Mouse (Mus musculus) T-helper 2 cell (primary cell): ENCODE measurements around the gene Tgfb1i1.

Source experiments
- in situ Hi-C: fragments of 300-600 bp; cut with MboI, MseI; formaldehyde crosslinking; loops from one replicate; pipeline ENCODE4 v1.15.1; 2025; ENCODE audit warnings: high pct_unique_total_duplicates

Gene Tgfb1i1

DNA sequence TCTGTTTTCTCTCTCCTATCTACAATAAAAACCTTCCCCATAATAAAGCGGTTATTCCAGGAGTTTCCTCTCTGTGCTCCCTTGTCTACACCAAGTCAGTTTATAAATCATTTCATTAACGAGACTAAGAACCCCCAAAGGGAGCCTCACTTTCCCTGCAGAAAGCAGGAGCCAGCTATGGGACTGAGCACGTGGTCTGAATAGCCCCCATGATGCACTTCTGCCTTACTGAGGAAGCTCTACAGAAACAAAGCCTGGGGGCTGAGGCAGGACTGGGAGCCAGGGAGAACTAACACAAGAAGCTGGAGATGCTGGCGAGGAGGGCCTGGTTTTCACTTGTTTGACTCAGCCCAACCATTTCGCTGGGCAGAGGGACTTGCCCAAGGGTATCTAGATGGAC lies 37.4 kb downstream of the Tgfb1i1 start:
- in situ Hi-C loops = no loop called here

DNA sequence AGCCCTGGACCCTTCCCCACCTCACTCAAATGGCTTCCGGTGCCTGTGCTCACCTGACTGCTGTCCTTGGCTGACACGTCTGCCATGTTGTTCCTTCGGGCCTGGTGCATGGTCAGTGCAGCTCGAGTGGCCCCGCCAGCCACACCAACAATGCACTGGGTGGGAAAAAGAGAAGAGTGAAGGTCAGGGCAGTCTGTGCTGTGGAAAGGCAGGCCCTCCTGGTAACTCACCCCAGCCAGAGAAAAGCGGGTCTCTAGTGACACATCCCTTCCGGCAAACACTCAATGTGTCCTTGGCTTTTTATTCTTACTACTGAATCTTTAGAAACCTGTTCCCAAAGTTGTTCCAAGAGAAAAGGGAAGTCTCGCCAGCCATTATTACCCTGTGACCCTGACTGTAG lies 38.4 kb downstream of the Tgfb1i1 start:
- in situ Hi-C loops = no loop called here

DNA sequence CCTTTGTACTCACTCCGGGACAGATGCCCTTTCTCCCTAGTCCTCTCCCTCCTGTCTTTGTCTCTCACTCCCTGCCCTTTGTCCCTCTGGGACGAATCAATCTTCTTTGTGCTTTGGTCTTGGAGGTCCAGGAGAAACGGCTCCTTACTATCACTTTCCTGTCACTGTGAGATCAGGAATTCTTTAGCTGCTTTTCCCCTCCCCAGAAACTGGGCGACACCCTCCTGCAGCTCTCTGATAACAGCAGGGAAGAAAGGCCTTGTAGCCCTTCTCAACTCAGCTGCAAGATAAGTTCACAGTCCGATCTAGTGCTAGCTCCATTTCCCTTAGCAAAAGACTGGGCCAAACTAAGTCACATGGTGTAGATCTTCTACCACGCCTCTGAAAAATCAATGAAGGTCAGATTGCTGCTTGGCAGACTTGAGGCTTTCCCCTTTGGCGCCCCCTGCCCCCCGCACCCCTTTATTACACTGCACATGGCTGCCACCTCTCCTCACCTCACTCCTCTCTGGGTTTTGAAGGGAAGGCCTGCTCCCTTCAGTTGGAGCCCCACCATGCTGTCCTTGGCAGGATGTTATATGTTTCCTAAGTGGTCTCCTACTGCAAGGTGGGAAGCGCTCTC lies 42.4 kb downstream of the Tgfb1i1 start:
- in situ Hi-C loops = no loop called here

DNA sequence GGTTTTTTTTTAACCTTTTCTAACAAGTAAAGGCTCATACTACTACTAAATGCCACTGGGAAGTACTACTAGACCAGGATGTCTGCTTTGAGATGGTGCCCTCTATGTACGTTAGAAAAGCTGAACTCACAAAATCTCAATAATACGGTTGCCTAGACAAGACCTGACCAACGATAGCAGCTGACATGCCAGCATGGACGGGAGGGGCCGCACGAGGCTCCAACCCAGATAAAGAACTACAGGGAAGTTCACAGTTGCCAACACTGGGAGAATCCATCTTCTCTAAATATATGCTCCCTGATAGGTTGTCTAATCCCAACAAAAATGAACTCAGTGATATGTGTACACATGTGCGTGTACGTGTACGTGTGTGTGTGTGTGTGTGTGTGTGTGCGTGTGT lies 48.2 kb downstream of the Tgfb1i1 start:
- in situ Hi-C loops = no loop called here

DNA sequence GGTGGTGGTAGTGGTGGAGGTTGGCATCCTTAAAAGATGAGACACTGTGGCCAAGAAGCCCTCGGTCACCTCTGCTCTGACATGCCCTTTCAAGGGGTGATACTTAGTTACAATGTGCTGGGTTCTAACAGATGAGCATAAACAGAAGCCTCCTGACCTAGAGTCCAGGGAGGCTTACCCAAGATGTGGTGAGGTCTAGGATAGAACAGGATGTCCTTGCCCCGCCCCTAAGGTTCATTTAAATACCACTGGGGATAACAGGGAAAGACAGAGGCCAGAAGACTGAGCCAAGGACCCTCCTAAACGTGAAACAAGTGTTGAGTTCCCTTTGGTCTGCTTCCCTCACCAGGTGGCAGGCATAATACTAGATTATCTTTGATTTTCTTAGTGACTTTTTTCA lies 49.9 kb downstream of the Tgfb1i1 start:
- in situ Hi-C loops = no loop called here

DNA sequence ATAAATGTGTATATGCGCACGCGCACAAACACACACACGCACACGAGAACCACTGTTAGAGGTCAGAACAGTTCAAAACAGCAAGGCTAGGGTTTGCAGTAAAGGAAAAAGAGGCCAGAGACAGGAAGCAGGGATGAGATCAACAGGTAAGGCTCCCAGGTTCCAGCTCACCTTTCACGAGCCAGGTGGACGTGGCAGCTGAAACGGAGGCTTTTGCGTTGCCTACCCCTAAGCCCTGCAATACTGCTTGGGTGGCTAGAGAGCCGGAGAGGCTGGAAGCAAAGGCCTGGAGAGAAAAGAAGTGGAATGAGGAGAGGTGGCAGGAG lies 50.6 kb downstream of the Tgfb1i1 start:
- in situ Hi-C loops = no loop called here

DNA sequence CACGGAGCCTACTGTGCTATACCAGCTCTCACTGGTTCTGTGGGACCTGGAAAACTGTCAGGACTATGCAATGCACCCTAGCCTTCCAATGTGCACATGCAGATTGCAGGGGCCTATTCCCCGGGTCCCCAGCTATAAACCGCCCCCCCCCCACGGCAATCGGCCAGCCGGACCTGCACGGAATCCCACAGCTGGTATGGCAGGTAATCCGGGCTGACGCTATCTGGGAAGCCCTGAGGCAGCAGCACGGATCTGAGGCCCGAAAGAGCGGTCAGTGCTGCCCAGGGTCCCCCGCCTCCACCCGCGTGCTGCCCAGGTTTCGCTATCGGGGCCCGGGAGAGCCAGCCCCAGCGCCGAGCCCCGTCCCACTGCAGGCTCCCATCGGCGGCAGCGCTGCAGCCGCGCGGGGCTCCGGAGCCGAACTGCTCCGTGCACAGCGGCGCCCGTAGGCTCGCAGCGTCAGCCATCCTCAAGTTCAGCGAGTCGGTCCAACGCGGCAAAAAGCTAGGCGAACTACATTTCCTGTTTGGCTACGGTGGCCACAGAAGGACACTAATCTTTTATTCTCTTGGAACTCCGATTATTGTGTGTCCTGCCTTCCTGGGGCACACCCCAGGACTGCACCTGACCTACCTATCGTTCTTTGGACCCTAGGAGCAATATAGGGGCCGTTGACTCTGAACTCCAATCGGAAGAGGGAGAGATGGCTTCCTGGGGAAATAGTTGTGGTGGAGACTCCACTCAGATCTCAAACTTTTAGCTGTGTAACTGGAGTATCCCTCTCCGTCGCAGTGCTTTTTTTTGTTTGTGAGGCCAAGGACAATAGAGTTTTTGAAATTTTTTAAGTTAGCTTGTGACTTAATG lies 51.2 kb downstream of the Tgfb1i1 start, which contains the start of gene BC017158:
Gene BC017158, minus strand, starts transcription at position 554 of the 864 bp plus-strand sequence.
- in situ Hi-C loops = no loop called here

DNA sequence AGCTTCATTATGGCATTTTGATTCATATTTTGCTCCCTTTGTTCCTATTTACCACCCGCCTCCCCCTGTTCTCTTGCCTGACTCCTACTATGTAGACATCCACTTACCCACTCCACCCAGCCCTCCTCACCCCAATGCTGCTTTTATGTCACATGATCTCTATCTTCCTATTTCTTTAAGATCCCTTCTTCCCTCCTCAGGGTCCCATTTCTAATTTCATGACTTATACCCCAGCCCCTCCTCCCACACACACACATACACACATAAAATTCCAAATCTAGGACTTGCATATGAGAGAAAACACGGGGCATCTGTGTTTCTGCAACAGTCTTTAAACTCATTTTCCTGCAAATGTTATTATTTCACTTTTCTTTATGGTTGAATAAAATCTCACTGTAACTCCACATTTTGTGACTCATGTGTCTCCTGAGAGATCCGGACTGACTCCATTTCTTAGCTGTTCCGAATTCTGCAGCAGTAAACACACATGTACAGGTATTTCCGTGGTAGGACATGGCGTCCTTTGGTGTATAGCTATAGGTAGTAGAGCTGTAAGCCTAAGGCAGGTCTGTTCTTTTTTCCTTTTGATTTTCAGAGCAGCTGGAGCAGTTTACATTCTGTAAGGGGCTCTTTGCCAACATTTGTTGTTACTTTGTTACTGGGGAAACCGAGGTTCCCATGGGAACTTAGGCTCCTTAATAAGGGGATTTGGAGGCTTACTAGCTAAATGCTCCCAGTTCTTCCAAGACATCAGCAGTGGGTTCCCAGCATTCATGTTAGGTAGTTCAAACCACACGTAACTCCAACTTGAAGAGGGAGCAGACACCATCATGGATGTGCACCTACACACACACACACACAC lies 52.1 kb downstream of the Tgfb1i1 start:
- in situ Hi-C loops = no loop called here

DNA sequence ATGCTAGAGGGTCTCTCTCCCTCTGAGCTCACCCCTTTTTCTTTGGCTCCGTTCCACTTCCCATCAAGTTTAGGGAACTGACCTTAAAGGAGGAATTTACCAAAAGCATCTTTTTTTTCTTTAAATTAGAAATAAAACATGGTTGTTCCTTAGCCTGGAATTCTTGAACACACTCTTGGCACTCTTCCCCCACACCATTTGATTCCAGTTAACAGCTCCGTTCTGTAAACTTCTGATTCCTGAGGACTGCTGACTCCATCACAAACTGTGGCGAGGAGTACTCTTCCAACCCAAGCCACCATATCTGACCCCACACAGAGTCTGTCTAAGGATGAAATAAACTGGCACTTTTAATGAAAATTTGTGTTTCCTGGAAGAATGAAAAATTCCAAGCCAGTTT lies 54.3 kb downstream of the Tgfb1i1 start:
- in situ Hi-C loops = no loop called here

DNA sequence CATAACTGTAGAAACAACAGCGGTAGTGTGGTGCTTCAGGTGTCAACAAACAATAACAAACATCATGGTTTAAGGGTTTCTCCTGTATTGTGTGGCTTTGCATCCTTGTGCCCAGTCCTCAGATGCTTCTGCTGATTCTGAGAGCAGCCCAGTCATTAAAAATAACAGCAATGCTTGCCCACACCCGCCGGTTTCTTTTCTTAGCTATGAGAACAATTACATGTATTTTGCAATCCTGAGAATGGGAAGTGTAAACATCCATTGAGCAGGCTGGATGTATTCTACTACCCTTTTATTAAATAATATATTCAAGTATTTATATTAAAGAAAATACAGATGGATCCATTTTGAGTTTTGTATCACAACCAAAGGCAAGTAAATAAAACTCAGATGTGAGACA lies 55.5 kb downstream of the Tgfb1i1 start:
- in situ Hi-C loops = no loop called here

DNA sequence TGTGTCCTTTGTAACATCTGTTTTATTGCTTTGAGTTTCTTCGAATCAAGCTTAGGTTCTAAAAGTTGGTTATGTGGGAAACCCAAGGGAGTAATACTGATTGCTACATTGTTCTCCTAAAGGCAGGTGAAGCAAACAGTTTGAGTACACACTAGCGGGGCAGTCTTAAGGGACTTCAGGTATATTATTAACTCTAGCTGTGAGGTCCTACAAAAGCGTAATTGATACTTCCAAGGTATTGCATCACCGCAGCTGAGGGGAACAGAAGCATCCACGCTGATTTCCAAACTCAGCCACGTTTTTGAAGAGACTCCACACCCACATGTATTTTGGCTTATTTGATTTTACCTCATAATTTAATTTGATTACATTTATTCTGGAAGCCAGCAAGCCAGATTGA lies 57.6 kb downstream of the Tgfb1i1 start:
- in situ Hi-C loops = no loop called here

DNA sequence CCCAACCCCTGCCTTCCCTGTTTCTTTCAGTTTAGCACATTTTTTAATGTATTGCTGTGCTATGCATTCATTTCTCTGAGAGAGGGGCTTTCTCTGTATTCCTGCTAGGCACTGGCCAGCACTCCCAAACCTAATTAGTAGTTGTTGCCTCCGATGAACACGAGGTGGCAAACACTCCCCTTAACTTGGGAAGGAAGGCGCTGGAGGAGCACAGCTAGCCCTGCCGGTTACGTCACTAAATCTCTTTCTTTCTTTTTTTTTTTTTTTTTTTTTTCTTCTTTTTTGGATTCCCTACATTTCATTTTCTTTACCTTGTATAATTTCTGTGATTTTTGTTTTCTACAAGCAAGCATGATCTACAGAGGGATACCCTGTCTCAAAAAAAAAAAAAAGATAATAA lies 58.3 kb downstream of the Tgfb1i1 start:
- in situ Hi-C loops = no loop called here
